Mouse (Mus musculus) MEL (cell line): ENCODE data around the gene Atp6v1g2. TPM values are rescaled to one million over a fixed set of nuclear protein-coding genes. Genes with fewer than 3 reads are reported as not detected.
A peak's percentile ranks its signal among the peaks of the same experiment; 100 is the strongest.

Experiments used
- DNase-seq: peaks from one replicate; pipeline ENCODE4 v3.0.0; 2011; ENCODE audit warnings: low read depth, low spot score
- H3K27ac ChIP-seq: 2 replicates; pipeline ENCODE4 v1.5.1; 2012; ENCODE audit warnings: low read depth, mild to moderate bottlenecking, control low read depth, low read length, moderate library complexity; ENCODE audit not compliant: control insufficient read depth
- H3K27me3 ChIP-seq, 2 experiments: fragments of 150-350 bp in 1 of 2; sonication (generic) in 1 of 2; 2 replicates each; pipeline ENCODE4 v1.6.1; 2012; ENCODE audit warnings: low read length in 2 of 2, mild to moderate bottlenecking in 2 of 2, improper control_type of control experiment in 1 of 2, moderate library complexity in 1 of 2; ENCODE audit not compliant: insufficient read depth in 2 of 2, control insufficient read depth in 1 of 2
- H3K36me3 ChIP-seq, 2 experiments: 2 replicates each; pipeline ENCODE4 v1.6.1; 2012 to 2014; ENCODE audit warnings: low read length in 2 of 2, improper control_type of control experiment in 1 of 2, inconsistent platforms in 1 of 2, mild to moderate bottlenecking in 1 of 2; ENCODE audit not compliant: insufficient read depth in 2 of 2, control insufficient read depth in 1 of 2
- H3K4me1 ChIP-seq, 2 experiments: fragments of 150-350 bp in 1 of 2; sonication (generic) in 1 of 2; 2 replicates each; pipeline ENCODE4 v1.6.1; 2012; ENCODE audit warnings: low read length in 2 of 2, improper control_type of control experiment in 1 of 2, mild to moderate bottlenecking in 1 of 2; ENCODE audit not compliant: insufficient read depth in 2 of 2, control insufficient read depth in 1 of 2
- H3K4me3 ChIP-seq, 2 experiments: fragments of 150-350 bp in 1 of 2; sonication (generic) in 1 of 2; 2 replicates each; pipeline ENCODE4 v1.5.1; 2012; ENCODE audit warnings: low read depth in 2 of 2, low read length in 2 of 2, mild to moderate bottlenecking in 2 of 2, moderate library complexity in 2 of 2, control low read depth in 1 of 2, improper control_type of control experiment in 1 of 2; ENCODE audit not compliant: control insufficient read depth in 1 of 2, insufficient read depth in 1 of 2
- H3K79me2 ChIP-seq: 2 replicates; pipeline ENCODE4 v1.6.1; 2012; ENCODE audit warnings: mild to moderate bottlenecking, low read length, moderate library complexity; ENCODE audit not compliant: control insufficient read depth, poor library complexity, insufficient read depth
- H3K9ac ChIP-seq: 2 replicates; pipeline ENCODE4 v1.6.1; 2012; ENCODE audit warnings: low read depth, mild to moderate bottlenecking, control low read depth, low read length, moderate library complexity; ENCODE audit not compliant: control insufficient read depth, poor library complexity, severe bottlenecking
- H3K9me3 ChIP-seq: fragments of 150-350 bp; sonication (generic); replicated peaks from 2 replicates; pipeline ENCODE4 v1.6.1; 2012; ENCODE audit warnings: mild to moderate bottlenecking, low read length, improper control_type of control experiment, moderate library complexity; ENCODE audit not compliant: insufficient read depth
- CHD2 ChIP-seq: IDR thresholded peaks from 2 replicates; pipeline ENCODE4 v1.6.1; 2011; ENCODE audit warnings: low read length, improper control_type of control experiment
- EP300 ChIP-seq, 2 experiments: IDR thresholded peaks; 2 replicates each; pipeline ENCODE4 v1.6.1; 2011; ENCODE audit warnings: improper control_type of control experiment in 2 of 2, low read length in 2 of 2, low read depth in 1 of 2, mild to moderate bottlenecking in 1 of 2
- HCFC1 ChIP-seq: IDR thresholded peaks from 2 replicates; pipeline ENCODE4 v1.6.1; 2012; ENCODE audit warnings: low read depth, mild to moderate bottlenecking, inconsistent platforms, low read length, improper control_type of control experiment, moderate library complexity
- KAT2A ChIP-seq: conservative IDR thresholded peaks from 2 replicates; pipeline ENCODE4 v1.6.1; 2012; ENCODE audit warnings: low read depth, low read length, improper control_type of control experiment, inconsistent platforms
- MAZ ChIP-seq: IDR thresholded peaks from 2 replicates; pipeline ENCODE4 v1.6.1; 2012; ENCODE audit warnings: low read depth, mild to moderate bottlenecking, inconsistent platforms, low read length, improper control_type of control experiment
- MEF2A ChIP-seq: IDR thresholded peaks from 2 replicates; pipeline ENCODE4 v1.6.1; 2014; ENCODE audit warnings: low read depth, mild to moderate bottlenecking, inconsistent platforms, low read length, improper control_type of control experiment; ENCODE audit not compliant: poor library complexity, insufficient replicate concordance, severe bottlenecking; ENCODE audit errors: extremely low read depth
- MXI1 ChIP-seq: IDR thresholded peaks from 2 replicates; pipeline ENCODE4 v1.6.1; 2011; ENCODE audit warnings: mild to moderate bottlenecking, low read depth, low read length, improper control_type of control experiment
- NRF1 ChIP-seq: IDR thresholded peaks from 2 replicates; pipeline ENCODE4 v1.6.1; 2014; ENCODE audit warnings: low read depth, mild to moderate bottlenecking, inconsistent platforms, low read length, improper control_type of control experiment, moderate library complexity; ENCODE audit not compliant: poor library complexity, insufficient read depth, severe bottlenecking
- POLR2AphosphoS5 ChIP-seq: IDR thresholded peaks from 2 replicates; pipeline ENCODE4 v1.6.1; 2012; ENCODE audit warnings: low read depth, borderline replicate concordance, mild to moderate bottlenecking, inconsistent platforms, low read length, moderate library complexity, mixed read lengths
- RAD21 ChIP-seq: IDR thresholded peaks from 2 replicates; pipeline ENCODE4 v1.6.1; 2011; ENCODE audit warnings: mild to moderate bottlenecking, low read depth, low read length, improper control_type of control experiment
- SIN3A ChIP-seq: IDR thresholded peaks from 2 replicates; pipeline ENCODE4 v1.6.1; 2012; ENCODE audit warnings: low read length, improper control_type of control experiment, inconsistent platforms
- TAL1 ChIP-seq: IDR thresholded peaks from 2 replicates; pipeline ENCODE4 v1.6.1; 2012; ENCODE audit warnings: mild to moderate bottlenecking, inconsistent platforms, low read length, moderate library complexity, mixed read lengths
- TBP ChIP-seq: IDR thresholded peaks from 2 replicates; pipeline ENCODE4 v1.8.0; 2011; ENCODE audit warnings: low read depth, low read length, improper control_type of control experiment
- TCF12 ChIP-seq: IDR thresholded peaks from 2 replicates; pipeline ENCODE4 v1.6.1; 2014; ENCODE audit warnings: low read depth, mild to moderate bottlenecking, inconsistent platforms, low read length, improper control_type of control experiment, moderate library complexity
- UBTF ChIP-seq: IDR thresholded peaks from 2 replicates; pipeline ENCODE4 v1.6.1; 2012; ENCODE audit warnings: low read depth, mild to moderate bottlenecking, inconsistent platforms, low read length, improper control_type of control experiment, moderate library complexity, borderline replicate concordance; ENCODE audit not compliant: insufficient read depth
- USF1 ChIP-seq: IDR thresholded peaks from 2 replicates; pipeline ENCODE4 v1.6.1; 2014; ENCODE audit warnings: low read depth, mild to moderate bottlenecking, inconsistent platforms, low read length, improper control_type of control experiment, moderate library complexity
- ZC3H11A ChIP-seq: IDR thresholded peaks from 2 replicates; pipeline ENCODE4 v1.6.1; 2012; ENCODE audit warnings: low read depth, mild to moderate bottlenecking, inconsistent platforms, low read length, improper control_type of control experiment
- ZNF384 ChIP-seq: IDR thresholded peaks from 2 replicates; pipeline ENCODE4 v1.6.1; 2012; ENCODE audit warnings: low read depth, mild to moderate bottlenecking, inconsistent platforms, low read length, improper control_type of control experiment
- polyA plus RNA-seq, 2 experiments: library from polyadenylated mRNA; stranded (reverse) in 1 of 2; unstranded in 1 of 2; fragments of >175 nt in 1 of 2; fragments of >200 nt in 1 of 2; gene quantifications; 2 replicates each; pipeline versions ENCODE4 v1.2.1 to v1.2.4; 2012; ENCODE audit warnings: low replicate concordance in 2 of 2, low read depth in 1 of 2; ENCODE audit not compliant: insufficient read length in 2 of 2, insufficient read depth in 1 of 2, missing spikeins in 1 of 2
- total RNA-seq: library from RNA; depleted of rRNA; stranded (reverse); fragments of 300-350 nt; gene quantifications from 2 replicates; pipeline ENCODE4 v1.2.3, GENCODE M21; 2012

Gene Atp6v1g2
- total and polyA plus RNA-seq, 3 experiments = 0.46 to 4.7 TPM; not detected in 1

DNA sequence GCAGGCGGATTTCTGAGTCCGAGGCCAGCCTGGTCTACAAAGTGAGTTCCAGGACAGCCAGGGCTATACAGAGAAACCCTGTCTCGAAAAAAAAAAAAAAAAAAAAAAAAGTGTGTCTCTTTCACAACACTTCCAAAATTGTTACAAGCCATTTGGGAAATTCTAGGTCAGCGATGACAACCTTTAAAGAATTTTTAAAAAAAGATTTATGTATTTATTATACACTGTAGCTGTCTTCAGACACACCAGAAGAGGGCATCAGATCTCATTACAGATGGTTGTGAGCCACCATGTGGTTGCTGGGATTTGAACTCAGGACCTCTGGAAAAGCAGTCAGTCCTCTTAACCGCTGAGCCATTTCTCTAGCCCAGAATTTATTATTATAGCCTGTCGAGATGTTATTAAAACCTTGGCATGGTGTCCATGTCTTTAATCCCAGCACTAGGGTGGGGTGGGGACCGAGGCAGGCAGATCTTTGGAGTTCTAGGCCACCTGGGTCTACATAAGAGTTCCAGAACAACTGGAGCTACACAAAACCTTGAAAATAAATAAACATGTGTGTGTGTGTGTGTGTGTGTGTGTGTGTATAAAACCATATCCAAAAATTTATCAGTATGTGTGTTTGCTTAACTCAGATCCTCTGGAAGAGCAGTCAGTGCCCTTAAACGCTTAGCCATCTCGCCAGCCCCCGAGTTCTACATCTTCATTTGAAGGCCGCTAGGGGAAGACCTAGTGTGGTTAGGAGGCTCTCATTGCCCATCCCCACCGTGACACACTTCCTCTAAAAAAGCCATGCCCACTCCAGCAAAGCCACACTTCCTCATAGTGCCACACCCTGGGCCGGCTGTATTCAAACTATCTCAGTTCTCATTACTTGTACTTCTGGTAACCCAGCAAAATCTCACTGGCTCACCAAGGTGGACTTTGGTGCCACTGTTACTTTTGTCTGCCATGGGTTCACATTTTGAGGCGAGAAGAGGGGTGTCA is 25.3 kb downstream of the Atp6v1g2 start (continued):
- no peak for TF ChIP-seq RAD21
- no peak for TF ChIP-seq POLR2AphosphoS5
- TF ChIP-seq MAZ = peak; percentile 93
- TF ChIP-seq HCFC1 = peak; percentile 87
- TF ChIP-seq ZNF384 = peak; percentile 85
- TF ChIP-seq TCF12 = peak; percentile 80
- no peak for TF ChIP-seq TAL1
- peak; percentile 43; the same call in 1 of the 2 replicates for TF ChIP-seq CHD2
- TF ChIP-seq NRF1 = no peak
- 0 out of 2 replicates have a peak, but pooled peaks have one; percentile 67 for TF ChIP-seq UBTF
- TF ChIP-seq ZC3H11A = no peak; the same call in 1 of the 2 replicates
- TF ChIP-seq MXI1 = peak; percentile 95
- TF ChIP-seq SIN3A = peak; percentile 97
- TF ChIP-seq KAT2A = peak; percentile 59
- TF ChIP-seq MEF2A = no peak
- TF ChIP-seq EP300 (IDR thresholded peaks at IDR 0.05; ENCODE audit: low read depth in 1 of 2, low read length in 2 of 2) = peak in 1 of 2 experiments; percentile 73; a peak in 2 of 4 replicates
- TF ChIP-seq TBP = peak; percentile 92

DNA sequence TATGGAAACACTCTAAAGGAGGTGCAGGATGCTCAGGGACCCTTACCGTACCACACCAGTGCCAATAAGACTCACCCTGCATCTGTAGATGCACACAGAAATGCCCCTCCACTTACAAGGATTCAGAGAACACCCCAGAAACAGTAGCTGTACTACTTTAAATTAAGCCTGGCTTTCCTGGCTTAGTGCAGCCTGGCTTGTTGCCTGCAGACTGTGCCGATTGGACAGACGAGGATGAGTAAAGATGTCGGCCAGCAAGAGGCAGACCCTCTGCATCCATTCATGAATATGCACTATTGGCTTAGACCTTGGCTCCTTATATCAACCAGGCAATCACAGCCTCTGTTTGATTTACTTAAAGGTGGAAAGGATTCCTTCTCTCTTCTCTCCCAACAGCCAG is 26.2 kb downstream of the Atp6v1g2 start:
- TF ChIP-seq USF1 (no peak), HCFC1 (no peak)
- Histone ChIP-seq H3K9me3 (no peaks in the 10 kb centered on the region), H3K27ac (peak overlapping the region; percentile 63), H3K4me1 (peaks cover 7 to 19% of the 10 kb centered on the region in 2 experiments), H3K36me3 (peaks cover 0 to 8% of the 10 kb centered on the region in 2 experiments; a peak in 1 of 4 replicates), H3K4me3 (peak overlapping the region; percentile 15 to 47; a peak in 2 of 4 replicates), H3K79me2 (peaks cover 3% of the 10 kb centered on the region; the same call in 1 of the 2 replicates), H3K27me3 (no peaks in the 10 kb centered on the region), H3K9ac (peak overlapping the region; percentile 50)
- DNase-seq = no peak
